Mouse (Mus musculus) adrenal gland, adult 10 weeks (tissue): ENCODE results near the gene H2al1i. TPM values are rescaled to one million over a fixed set of nuclear protein-coding genes. Genes with fewer than 3 reads are reported as not detected.

Experiments used
- polyA plus RNA-seq: library from polyadenylated mRNA; stranded (reverse); fragments of 350-450 nt; fragmentation: Illumina TruSeq; extraction: RNeasy Lipid Tissue Mini Kit (QIAGEN cat#74804); gene quantifications from one replicate; pipeline ENCODE4 v1.2.3, GENCODE M21; 2014; ENCODE audit warnings: low read depth, low replicate concordance

The H2al1i gene
- not detected for polyA plus RNA-seq

GRCm38 (mm10) chrX:11324359-11324758, at the start of gene H2al1i:
TSS of gene H2al1i (plus strand) at chrX:11324659.

GRCm38 (mm10) chrX:11298957-11299356, 25.5 kb upstream of the H2al1i start, which contains the start of gene H2al1a:
TSS of gene H2al1a (plus strand) at chrX:11299257.

GRCm38 (mm10) chrX:11302132-11302531, 22.3 kb upstream of the H2al1i start, which contains the start of gene H2al1b:
TSS of gene H2al1b (plus strand) at chrX:11302432.

GRCm38 (mm10) chrX:11305355-11305754, 19.1 kb upstream of the H2al1i start, which contains the start of gene H2al1c:
TSS of gene H2al1c (plus strand) at chrX:11305655.

GRCm38 (mm10) chrX:11308524-11308923, 15.9 kb upstream of the H2al1i start, which contains the start of gene H2al1d:
TSS of gene H2al1d (plus strand) at chrX:11308824.

GRCm38 (mm10) chrX:11311634-11312033, 12.8 kb upstream of the H2al1i start, which contains the start of gene H2al1e:
TSS of gene H2al1e (plus strand) at chrX:11311934.

GRCm38 (mm10) chrX:11314858-11315257, 9.6 kb upstream of the H2al1i start, which contains the start of gene H2al1f:
TSS of gene H2al1f (plus strand) at chrX:11315158.

DNA sequence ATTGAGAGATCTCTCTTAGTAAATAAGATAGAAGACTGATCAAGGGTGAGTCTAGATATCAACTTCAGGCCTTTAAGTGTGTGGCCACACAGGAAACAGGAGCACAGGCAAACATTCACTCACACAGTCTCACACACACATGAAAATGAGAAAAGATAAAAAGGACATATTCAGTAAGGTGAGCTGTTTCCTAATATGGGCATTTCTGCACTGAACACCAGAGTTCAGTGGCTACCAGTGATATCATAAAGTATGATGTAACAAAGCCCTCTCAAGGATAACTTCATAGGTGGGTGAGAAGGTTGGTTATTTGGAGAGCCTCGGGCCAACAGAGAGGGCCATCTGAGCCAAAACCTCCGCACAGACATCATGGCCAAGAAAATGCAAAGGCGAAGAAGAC, 6.5 kb upstream of the H2al1i start, which contains the start of gene H2al1g:
Gene H2al1g, plus strand, starts transcription at position 301 of the 400 bp plus-strand sequence.

DNA sequence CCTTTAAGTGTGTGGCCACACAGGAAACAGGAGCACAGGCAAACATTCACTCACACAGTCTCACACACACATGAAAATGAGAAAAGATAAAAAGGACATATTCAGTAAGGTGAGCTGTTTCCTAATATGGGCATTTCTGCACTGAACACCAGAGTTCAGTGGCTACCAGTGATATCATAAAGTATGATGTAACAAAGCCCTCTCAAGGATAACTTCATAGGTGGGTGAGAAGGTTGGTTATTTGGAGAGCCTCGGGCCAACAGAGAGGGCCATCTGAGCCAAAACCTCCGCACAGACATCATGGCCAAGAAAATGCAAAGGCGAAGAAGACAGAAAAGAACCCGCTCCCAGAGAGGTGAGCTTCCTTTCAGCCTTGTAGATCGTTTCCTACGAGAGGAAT, 3.3 kb upstream of the H2al1i start, which contains the start of gene H2al1h:
Gene H2al1h, plus strand, starts transcription at position 301 of the 400 bp plus-strand sequence.

GRCm38 (mm10) chrX:11327522-11327921, 3.1 kb downstream of the H2al1i start, which contains the start of gene H2al1j:
TSS of gene H2al1j (plus strand) at chrX:11327822.

Other genes with a start within 250 kb of the H2al1i start
- gene H2al1a, start 25.4 kb upstream of the H2al1i start, polyA plus RNA-seq = not detected
- not detected for gene H2al1b, start 22.2 kb upstream of the H2al1i start, polyA plus RNA-seq
- not detected for gene H2al1c, start 19.0 kb upstream of the H2al1i start, polyA plus RNA-seq
- gene H2al1d, start 15.8 kb upstream of the H2al1i start, polyA plus RNA-seq = not detected
- not detected for gene H2al1e, start 12.7 kb upstream of the H2al1i start, polyA plus RNA-seq
- not detected for gene H2al1f, start 9.5 kb upstream of the H2al1i start, polyA plus RNA-seq
- not detected for gene H2al1g, start 6.4 kb upstream of the H2al1i start, polyA plus RNA-seq
- not detected for gene H2al1h, start 3.2 kb upstream of the H2al1i start, polyA plus RNA-seq
- not detected for gene H2al1j, start 3.2 kb downstream of the H2al1i start, polyA plus RNA-seq